Mouse (Mus musculus): Measurements from ENCODE around the gene Aldh3b1. TPM values are rescaled to one million over a fixed set of nuclear protein-coding genes. Genes with fewer than 3 reads are reported as not detected.
A peak's percentile ranks its signal among the peaks of the same experiment; 100 is the strongest.

The Aldh3b1 gene
- polyA plus RNA-seq, 1 experiment = 47.1 TPM

DNA sequence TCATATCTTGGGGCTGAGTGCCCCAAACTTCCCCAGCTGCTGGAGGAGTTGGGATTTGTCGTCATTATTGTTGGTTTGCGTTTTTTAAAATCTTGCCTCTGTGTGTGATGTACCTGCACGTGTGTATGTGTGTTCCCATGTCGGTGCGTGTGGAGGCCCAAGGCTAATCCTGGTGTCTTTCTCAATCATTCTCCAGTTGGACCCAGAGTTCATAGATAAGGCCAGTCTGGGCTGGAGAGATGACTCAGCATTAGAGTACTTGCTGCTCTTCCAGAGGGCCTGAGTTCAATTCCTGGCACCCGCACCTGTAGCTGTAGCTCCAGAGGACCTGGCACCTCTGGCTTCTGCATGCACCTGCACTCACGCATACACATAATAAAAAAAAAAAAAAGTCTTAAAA is 4.7 kb downstream of the Aldh3b1 start:
- Histone ChIP-seq H3K4me3 (replicated peaks; ENCODE audit: control insufficient read depth, low read depth, low read length) (no peak overlapping the region), H3K27ac (ENCODE audit: control insufficient read depth, insufficient read depth, low read depth, low read length, poor library complexity) (peak overlapping the region; percentile 78), H3K4me1 (ENCODE audit: control insufficient read depth, insufficient read depth, low read length) (peaks cover 16% of the 10 kb centered on the region)
- WGBS = 67% methylated on average over 7 of the region's 7 CpGs
- TF ChIP-seq CTCF (IDR thresholded peaks at IDR 0.05; ENCODE audit: control insufficient read depth, insufficient read depth, low read length) (no peak), POLR2A (IDR thresholded peaks at IDR 0.05; ENCODE audit: borderline replicate concordance, control insufficient read depth, low read depth, low read length) (no peak)

DNA sequence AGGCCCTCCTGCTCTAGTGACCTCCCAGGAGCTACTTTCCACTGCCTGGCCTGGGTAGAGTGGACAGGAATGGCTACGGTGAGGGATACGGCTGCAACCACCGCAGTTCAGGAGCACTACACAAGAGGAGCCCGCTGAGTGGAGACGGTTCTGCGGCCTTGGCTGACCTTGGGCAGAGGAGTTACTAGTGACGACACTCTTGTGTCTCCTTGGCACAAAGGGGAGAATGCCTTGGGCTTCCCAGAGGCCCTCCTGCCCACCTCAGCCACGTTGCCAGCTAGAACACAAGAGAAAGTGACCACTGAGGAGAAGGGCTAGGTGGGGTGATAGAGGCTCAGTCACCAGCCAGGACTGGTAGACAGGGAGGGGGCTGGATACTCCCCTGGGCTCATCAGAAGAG is 5.4 kb downstream of the Aldh3b1 start:
- TF ChIP-seq CTCF (IDR thresholded peaks at IDR 0.05; ENCODE audit: control insufficient read depth, insufficient read depth, low read length) (no peak), POLR2A (IDR thresholded peaks at IDR 0.05; ENCODE audit: borderline replicate concordance, control insufficient read depth, low read depth, low read length) (no peak)
- peaks cover 16% of the 10 kb centered on the region for H3K4me1 ChIP-seq (ENCODE audit: control insufficient read depth, insufficient read depth, low read length)
- WGBS = 52% methylated on average over 8 of the region's 8 CpGs
- H3K4me3 ChIP-seq (replicated peaks; ENCODE audit: control insufficient read depth, low read depth, low read length) = no peak overlapping the region
- peak overlapping the region; percentile 78 for H3K27ac ChIP-seq (ENCODE audit: control insufficient read depth, insufficient read depth, low read depth, low read length, poor library complexity)

DNA sequence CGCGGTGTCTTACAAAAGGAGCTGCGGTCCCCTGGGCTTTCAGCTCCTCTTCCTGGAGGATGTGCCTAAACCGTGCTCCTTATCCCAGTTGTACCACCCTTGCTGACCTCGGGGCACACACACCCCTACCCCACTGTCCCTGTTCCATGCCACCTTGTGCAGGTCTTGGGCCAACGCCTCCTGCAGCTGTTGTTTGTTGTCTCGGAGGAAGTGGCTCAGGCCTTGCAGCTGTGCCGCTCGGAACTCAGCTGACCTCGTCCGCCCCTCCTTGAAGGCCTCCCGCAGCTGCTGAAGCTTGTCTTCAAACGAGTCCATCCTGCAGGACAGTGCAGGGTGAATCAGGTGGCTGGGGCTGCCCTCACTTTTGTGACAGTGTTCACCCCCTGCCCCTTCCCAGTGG is 6.0 kb downstream of the Aldh3b1 start:
- Histone ChIP-seq H3K4me3 (replicated peaks; ENCODE audit: control insufficient read depth, low read depth, low read length) (no peak overlapping the region), H3K4me1 (ENCODE audit: control insufficient read depth, insufficient read depth, low read length) (peaks cover 14% of the 10 kb centered on the region), H3K27ac (ENCODE audit: control insufficient read depth, insufficient read depth, low read depth, low read length, poor library complexity) (peak overlapping the region; percentile 78)
- WGBS = 25% methylated on average over 13 of the region's 13 CpGs
- TF ChIP-seq CTCF (IDR thresholded peaks at IDR 0.05; ENCODE audit: control insufficient read depth, insufficient read depth, low read length) (no peak), POLR2A (IDR thresholded peaks at IDR 0.05; ENCODE audit: borderline replicate concordance, control insufficient read depth, low read depth, low read length) (peak; percentile 58; the same call in 1 of the 2 replicates)

DNA sequence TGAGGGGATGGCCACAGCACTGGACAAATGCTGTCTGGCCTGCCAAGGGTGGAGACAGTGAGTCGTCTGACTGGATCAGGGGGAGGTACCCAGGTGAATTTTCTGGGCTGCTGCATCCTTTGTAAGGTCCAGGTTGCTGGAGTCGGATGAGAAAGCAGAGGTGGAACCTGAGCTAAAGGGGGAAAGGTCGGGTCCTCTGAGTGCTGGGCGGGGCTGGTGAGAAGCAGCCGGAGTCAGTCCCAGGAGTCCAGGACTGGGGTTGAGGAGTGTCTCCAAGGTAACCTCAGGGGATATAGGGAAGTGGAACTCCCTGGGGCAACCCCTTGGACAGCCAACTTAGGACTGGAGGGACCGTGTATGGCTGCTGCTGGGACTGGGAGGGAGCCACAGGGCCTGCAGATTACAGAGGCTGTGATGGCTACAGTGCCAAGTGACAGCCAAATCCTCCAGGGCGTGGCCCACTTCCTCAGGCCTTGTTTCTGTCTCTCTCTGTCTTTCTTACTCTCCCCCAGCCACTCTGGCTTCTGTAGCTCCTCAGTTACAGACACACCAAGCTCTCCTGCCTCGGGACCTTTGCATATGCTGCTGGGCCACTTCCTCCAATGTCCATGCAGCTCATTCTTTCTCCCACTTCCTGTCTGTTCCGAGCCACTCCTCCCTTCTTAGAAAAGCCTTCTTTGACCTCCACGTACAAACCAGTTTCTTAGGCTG is 6.8 kb downstream of the Aldh3b1 start:
- Histone ChIP-seq H3K4me1 (ENCODE audit: control insufficient read depth, insufficient read depth, low read length) (peaks cover 14% of the 10 kb centered on the region), H3K4me3 (replicated peaks; ENCODE audit: control insufficient read depth, low read depth, low read length) (no peak overlapping the region), H3K27ac (ENCODE audit: control insufficient read depth, insufficient read depth, low read depth, low read length, poor library complexity) (peak overlapping the region; percentile 78)
- WGBS = 29% methylated on average over 10 of the region's 10 CpGs
- TF ChIP-seq POLR2A (IDR thresholded peaks at IDR 0.05; ENCODE audit: borderline replicate concordance, control insufficient read depth, low read depth, low read length) = 0 out of 2 replicates have a peak, but pooled peaks have one; percentile 33
- TF ChIP-seq CTCF (IDR thresholded peaks at IDR 0.05; ENCODE audit: control insufficient read depth, insufficient read depth, low read length) = no peak

DNA sequence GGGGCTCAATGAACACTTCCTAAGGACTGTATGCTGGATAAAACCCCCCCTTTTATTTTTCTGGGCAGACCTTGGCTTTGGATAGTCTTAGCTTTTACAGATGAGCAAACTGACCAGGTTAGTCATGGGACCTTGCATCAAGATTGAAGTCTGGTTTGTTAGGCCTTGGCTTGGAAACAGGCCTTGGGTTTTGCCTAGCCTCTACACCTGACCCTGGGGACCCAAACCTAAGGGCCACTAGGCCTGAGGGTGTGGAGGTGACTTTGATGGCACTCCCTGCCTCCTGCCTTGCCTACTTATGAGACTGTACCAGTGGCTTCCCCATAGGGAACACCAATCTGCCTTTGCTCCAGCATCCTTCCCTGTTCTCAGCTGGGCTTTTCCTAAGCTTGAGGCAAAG is 9.7 kb downstream of the Aldh3b1 start:
- no peak for TF ChIP-seq CTCF (IDR thresholded peaks at IDR 0.05; ENCODE audit: control insufficient read depth, insufficient read depth, low read length)
- TF ChIP-seq POLR2A (IDR thresholded peaks at IDR 0.05; ENCODE audit: borderline replicate concordance, control insufficient read depth, low read depth, low read length) = no peak
- Histone ChIP-seq H3K4me3 (replicated peaks; ENCODE audit: control insufficient read depth, low read depth, low read length) (no peak overlapping the region), H3K4me1 (ENCODE audit: control insufficient read depth, insufficient read depth, low read length) (peaks cover 9% of the 10 kb centered on the region; the same call in 1 of the 2 replicates), H3K27ac (ENCODE audit: control insufficient read depth, insufficient read depth, low read depth, low read length, poor library complexity) (no peak overlapping the region)

DNA sequence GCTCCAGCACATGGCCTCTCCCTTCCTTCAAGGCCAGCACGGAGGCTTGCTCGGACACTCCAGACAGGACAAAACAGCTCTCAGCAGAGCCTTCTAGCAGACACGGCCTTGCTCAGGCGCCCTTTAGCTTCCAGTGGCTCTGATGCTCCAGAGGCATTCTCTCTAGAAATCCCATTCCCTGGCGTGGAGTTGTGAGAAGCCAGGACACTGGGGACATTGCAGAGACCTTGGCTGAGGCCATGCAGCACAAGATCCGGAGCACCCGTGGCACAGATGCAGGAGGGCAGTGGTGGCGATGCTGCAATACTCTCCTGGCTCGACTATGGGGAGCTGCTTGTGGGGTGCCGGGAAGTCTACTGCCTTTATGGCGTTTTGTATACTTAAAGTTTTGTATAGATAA is 12.9 kb downstream of the Aldh3b1 start:
- no peak for TF ChIP-seq POLR2A (IDR thresholded peaks at IDR 0.05; ENCODE audit: borderline replicate concordance, control insufficient read depth, low read depth, low read length)
- no peak for TF ChIP-seq CTCF (IDR thresholded peaks at IDR 0.05; ENCODE audit: control insufficient read depth, insufficient read depth, low read length)
- WGBS = 78% methylated on average over 11 of the region's 11 CpGs
- Histone ChIP-seq H3K4me1 (ENCODE audit: control insufficient read depth, insufficient read depth, low read length) (peaks cover 8% of the 10 kb centered on the region), H3K4me3 (replicated peaks; ENCODE audit: control insufficient read depth, low read depth, low read length) (no peak overlapping the region), H3K27ac (ENCODE audit: control insufficient read depth, insufficient read depth, low read depth, low read length, poor library complexity) (no peak overlapping the region)

DNA sequence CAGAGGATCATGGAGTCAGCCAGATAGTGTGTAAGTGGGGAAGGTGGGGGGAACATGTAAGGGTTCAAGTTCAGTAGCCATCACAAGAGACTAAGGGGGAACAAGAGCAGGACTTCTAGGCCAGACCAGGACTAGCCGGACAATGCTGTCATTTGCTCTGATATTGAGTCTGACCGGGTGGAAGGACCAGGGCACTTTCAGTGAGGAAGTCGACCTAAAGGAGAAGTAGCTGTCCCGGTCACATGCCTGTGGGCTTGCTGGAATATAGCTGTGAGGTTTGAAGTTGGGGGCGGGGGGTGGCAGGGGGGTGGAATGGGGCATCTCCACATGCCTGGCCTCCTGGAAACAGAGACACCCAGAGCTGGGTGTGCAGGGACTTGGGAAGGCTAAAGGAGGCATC is 15.1 kb downstream of the Aldh3b1 start:
- H3K27ac ChIP-seq (ENCODE audit: control insufficient read depth, insufficient read depth, low read depth, low read length, poor library complexity) = peak overlapping the region; percentile 46; the same call in 1 of the 2 replicates
- H3K4me3 ChIP-seq (replicated peaks; ENCODE audit: control insufficient read depth, low read depth, low read length) = no peak overlapping the region
- 17% methylated on average over 5 of the region's 5 CpGs for WGBS
- TF ChIP-seq CTCF (IDR thresholded peaks at IDR 0.05; ENCODE audit: control insufficient read depth, insufficient read depth, low read length) (no peak), POLR2A (IDR thresholded peaks at IDR 0.05; ENCODE audit: borderline replicate concordance, control insufficient read depth, low read depth, low read length) (no peak)
- peaks cover 8% of the 10 kb centered on the region for H3K4me1 ChIP-seq (ENCODE audit: control insufficient read depth, insufficient read depth, low read length)

DNA sequence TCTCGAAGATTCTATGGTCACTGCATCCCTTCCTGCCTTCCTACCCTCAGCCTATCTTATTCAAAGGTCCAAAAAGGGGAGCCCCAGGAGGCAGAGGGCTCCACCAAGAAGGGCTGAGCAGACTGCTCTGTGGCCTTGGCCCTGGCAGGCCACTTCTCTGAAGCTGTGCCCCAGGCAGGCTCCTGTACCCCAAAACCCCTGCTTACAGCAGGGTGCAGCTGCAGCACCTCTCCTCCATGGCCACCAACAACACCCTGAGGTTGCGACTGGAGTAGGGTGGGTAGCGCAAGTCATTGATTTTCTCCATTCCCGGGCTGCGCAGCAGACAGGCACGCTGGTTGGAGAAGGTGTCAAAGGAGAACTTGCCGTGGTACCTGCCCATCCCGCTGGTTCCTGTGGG is 15.9 kb downstream of the Aldh3b1 start:
- Histone ChIP-seq H3K4me1 (ENCODE audit: control insufficient read depth, insufficient read depth, low read length) (peaks cover 8% of the 10 kb centered on the region), H3K4me3 (replicated peaks; ENCODE audit: control insufficient read depth, low read depth, low read length) (peak overlapping the region; percentile 78), H3K27ac (ENCODE audit: control insufficient read depth, insufficient read depth, low read depth, low read length, poor library complexity) (peak overlapping the region; percentile 58)
- WGBS = 72% methylated on average over 8 of the region's 8 CpGs
- TF ChIP-seq POLR2A (IDR thresholded peaks at IDR 0.05; ENCODE audit: borderline replicate concordance, control insufficient read depth, low read depth, low read length) (no peak), CTCF (IDR thresholded peaks at IDR 0.05; ENCODE audit: control insufficient read depth, insufficient read depth, low read length) (no peak)
